Mouse (Mus musculus): ENCODE results near the gene Chrna7. TPM values are rescaled to one million over a fixed set of nuclear protein-coding genes. Genes with fewer than 3 reads are reported as not detected.

Gene Chrna7
- total RNA-seq (2012; rRNA removed) (not detected in 2 replicates), total RNA-seq (2014; rRNA removed) (not detected in 2 replicates), polyA plus RNA-seq (2012; ENCODE audit: insufficient read length, low read depth) (not detected in 2 replicates)

DNA sequence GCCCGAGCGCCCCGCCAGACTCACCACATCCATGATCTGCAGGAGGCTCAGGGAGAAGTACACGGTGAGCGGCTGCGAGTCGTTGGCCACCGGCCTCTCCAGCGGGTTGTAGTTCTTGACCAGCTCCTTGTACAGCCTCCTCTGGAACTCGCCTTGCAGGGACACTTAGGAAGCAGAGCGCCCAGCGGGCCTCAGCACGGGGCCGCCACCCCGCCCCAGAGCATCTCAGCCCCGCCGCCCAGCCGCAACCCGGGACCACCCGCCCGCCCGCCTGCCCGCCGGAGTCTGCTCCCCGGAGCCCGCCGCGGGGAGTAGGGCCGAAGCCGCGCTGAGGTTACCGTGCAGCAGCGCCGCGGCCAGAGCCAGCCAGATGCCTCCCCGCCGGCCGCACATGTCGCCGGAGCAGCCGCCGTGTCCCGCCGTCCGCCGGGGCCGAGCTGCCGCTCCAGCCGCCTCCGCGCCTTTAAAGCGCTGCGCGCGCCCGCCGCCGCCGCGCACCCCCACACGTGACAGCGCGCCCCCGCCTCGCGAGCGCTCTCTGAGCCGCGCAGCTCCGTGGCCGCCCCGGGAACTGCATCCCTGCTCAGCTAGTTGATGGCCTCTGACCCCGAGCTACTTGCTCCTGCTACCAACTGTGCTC, at the start of gene Chrna7:
TSS of gene Chrna7 (minus strand) at position 486 of the 640 bp plus-strand sequence.
- no peaks in the 10 kb centered on the region for H3K36me3 ChIP-seq (replicated peaks in 1 of 2; ENCODE audit: control insufficient read depth in 1 of 2, insufficient read depth in 1 of 2, low read length in 1 of 2)
- H3K9ac ChIP-seq (ENCODE audit: insufficient read depth, low read depth) = no peak within 1 kb of the TSS
- in situ Hi-C loops (cut with MboI; ENCODE audit: low pct_ligation_motif_present, low pct_unique_long_range_greater_than_20kb, low sequenced_read_pairs) (no loop called here), dilution Hi-C loops (cut with MboI; ENCODE audit: extremely low pct_ligation_motif_present, extremely low pct_unique_long_range_greater_than_20kb, low sequenced_read_pairs) (no loop called here)
- H3K27me3 ChIP-seq (replicated peaks) = no peaks in the 10 kb centered on the region
- TF ChIP-seq ELF1 (IDR thresholded peaks at IDR 0.05; ENCODE audit: low read depth, low read length) = no peak
- no peak for TF ChIP-seq NRF1 (IDR thresholded peaks at IDR 0.05; ENCODE audit: low read depth, low read length)
- TF ChIP-seq CHD1 (IDR thresholded peaks at IDR 0.05; ENCODE audit: low read depth, low read length) = no peak
- no peak for TF ChIP-seq GABPA (IDR thresholded peaks at IDR 0.05; ENCODE audit: insufficient replicate concordance, low read depth, low read length)
- no peak for TF ChIP-seq MYC (IDR thresholded peaks at IDR 0.05; ENCODE audit: low read depth, low read length)
- TF ChIP-seq EP300 (IDR thresholded peaks at IDR 0.05; ENCODE audit: low read length) = no peak
- TF ChIP-seq MEF2A (IDR thresholded peaks at IDR 0.05; ENCODE audit: borderline replicate concordance, low read depth, low read length) = no peak
- no peak for TF ChIP-seq RAD21 (IDR thresholded peaks at IDR 0.05; ENCODE audit: low read depth, low read length)
- TF ChIP-seq MAZ (IDR thresholded peaks at IDR 0.05; ENCODE audit: low read depth, low read length) = no peak
- no peak for TF ChIP-seq POLR2AphosphoS2 (IDR thresholded peaks at IDR 0.05; ENCODE audit: low read depth, low read length)
- no peak for TF ChIP-seq ZC3H11A (IDR thresholded peaks at IDR 0.05; ENCODE audit: low read depth, low read length)
- TF ChIP-seq ZNF384 (IDR thresholded peaks at IDR 0.05; ENCODE audit: low read depth, low read length) = no peak
- no peak for TF ChIP-seq USF1 (IDR thresholded peaks at IDR 0.05; ENCODE audit: low read depth, low read length)
- no peak for TF ChIP-seq SMC3 (IDR thresholded peaks at IDR 0.05; ENCODE audit: low read depth, low read length)
- no peak for TF ChIP-seq JUND (conservative IDR thresholded peaks at IDR 0.05; ENCODE audit: low read depth, low read length)
- no peak for TF ChIP-seq ETS1 (conservative IDR thresholded peaks at IDR 0.05; ENCODE audit: low read depth, low read length)
- no peak for TF ChIP-seq ZKSCAN1 (IDR thresholded peaks at IDR 0.05; ENCODE audit: borderline replicate concordance, low read depth, low read length)
- TF ChIP-seq TBP (conservative IDR thresholded peaks at IDR 0.05; ENCODE audit: low read depth, low read length) = no peak
- H3K9me3 ChIP-seq (replicated peaks; ENCODE audit: low read length) = peaks cover 45% of the 10 kb centered on the region
- no peak within 1 kb of the TSS for H3K27ac ChIP-seq (ENCODE audit: insufficient read depth, low read depth)
- no peak within 1 kb of the TSS for H3K4me3 ChIP-seq (replicated peaks in 1 of 3; ENCODE audit: low read depth in 2 of 3, low read length in 2 of 3, poor library complexity in 1 of 3)
- DNase-seq (ENCODE audit: extremely low read depth) = no peak
- no peak within 1 kb of the TSS for H3K4me2 ChIP-seq (ENCODE audit: insufficient read depth, low read depth, poor library complexity, severe bottlenecking)
- no peaks in the 10 kb centered on the region for H3K4me1 ChIP-seq (ENCODE audit: control insufficient read depth in 1 of 2, insufficient read depth in 2 of 2)
- H3K79me2 ChIP-seq (replicated peaks; ENCODE audit: control insufficient read depth, extremely low read depth, insufficient read depth, poor library complexity, severe bottlenecking) = no peaks in the 10 kb centered on the region

DNA sequence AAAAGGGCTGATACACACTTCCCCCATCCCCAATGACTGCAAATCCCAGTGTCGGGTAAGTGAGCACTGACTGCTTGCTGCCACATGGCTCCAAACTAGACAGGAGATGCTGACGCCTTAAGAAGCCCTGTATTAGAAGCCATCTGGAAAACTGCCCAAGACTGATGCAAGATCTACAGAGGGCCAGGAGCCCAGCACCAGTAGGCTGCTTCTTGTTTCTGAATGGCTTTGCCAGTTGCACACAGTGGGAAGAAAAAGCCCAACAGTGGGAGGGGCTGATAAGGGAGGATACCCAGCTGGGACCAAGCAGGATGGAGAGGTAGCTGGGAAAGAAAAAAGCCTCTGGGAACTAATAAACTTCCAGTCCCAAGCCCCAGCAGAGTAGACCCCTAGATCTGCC, 37.0 kb upstream of the Chrna7 start:
- H3K79me2 ChIP-seq (replicated peaks; ENCODE audit: control insufficient read depth, extremely low read depth, insufficient read depth, poor library complexity, severe bottlenecking) = no peaks in the 10 kb centered on the region
- no peaks in the 10 kb centered on the region for H3K36me3 ChIP-seq (replicated peaks in 1 of 2; ENCODE audit: control insufficient read depth in 1 of 2, insufficient read depth in 1 of 2, low read length in 1 of 2)
- no peak overlapping the region for H3K27ac ChIP-seq (ENCODE audit: insufficient read depth, low read depth)
- TF ChIP-seq MAX (IDR thresholded peaks at IDR 0.05; ENCODE audit: low read length) (no peak), ZNF384 (IDR thresholded peaks at IDR 0.05; ENCODE audit: low read depth, low read length) (no peak), MAZ (IDR thresholded peaks at IDR 0.05; ENCODE audit: low read depth, low read length) (no peak), E2F4 (IDR thresholded peaks at IDR 0.05; ENCODE audit: insufficient replicate concordance, low read depth, low read length) (no peak), NELFE (IDR thresholded peaks at IDR 0.05; ENCODE audit: low read depth, low read length) (no peak)
- H3K27me3 ChIP-seq (replicated peaks) = no peaks in the 10 kb centered on the region
- H3K9ac ChIP-seq (ENCODE audit: insufficient read depth, low read depth) = no peak overlapping the region
- peaks cover 28% of the 10 kb centered on the region for H3K9me3 ChIP-seq (replicated peaks; ENCODE audit: low read length)
- no peak overlapping the region for H3K4me3 ChIP-seq (replicated peaks in 1 of 3; ENCODE audit: low read depth in 2 of 3, low read length in 2 of 3, poor library complexity in 1 of 3)
- no peak for DNase-seq (ENCODE audit: extremely low read depth)
- dilution Hi-C loops (cut with MboI; ENCODE audit: extremely low pct_ligation_motif_present, extremely low pct_unique_long_range_greater_than_20kb, low sequenced_read_pairs) (no loop called here), in situ Hi-C loops (cut with MboI; ENCODE audit: low pct_ligation_motif_present, low pct_unique_long_range_greater_than_20kb, low sequenced_read_pairs) (no loop called here)
- no peaks in the 10 kb centered on the region for H3K4me1 ChIP-seq (ENCODE audit: control insufficient read depth in 1 of 2, insufficient read depth in 2 of 2)
- H3K4me2 ChIP-seq (ENCODE audit: insufficient read depth, low read depth, poor library complexity, severe bottlenecking) = no peak overlapping the region
